Mouse (Mus musculus) CD4-positive, CD25-positive, alpha-beta regulatory T cell, adult 2 months (primary cell): ENCODE data around the gene Mrps16.

ENCODE experiments used
- DNase-seq: peaks from one replicate; pipeline ENCODE4 v3.0.0-alpha.2; 2012; ENCODE audit warnings: low read depth, low spot score

Mrps16 gene

GRCm38 (mm10) chr14:20368271-20368670 lies 25.2 kb downstream of the Mrps16 start:
- DNase-seq = no peak

- DNase-seq = no peak
These were observed 30.2 kb downstream of the Mrps16 start for GRCm38 (mm10) chr14:20363230-20363629.

GRCm38 (mm10) chr14:20347991-20348541 lies 45.4 kb downstream of the Mrps16 start, which contains the start of the genes Ecd and Fam149b:
Ecd (minus strand) TSS chr14:20348121.
Fam149b (plus strand) TSS chr14:20348162.
- peak; percentile 95 for DNase-seq

- DNase-seq = no peak
These were observed 45.9 kb downstream of the Mrps16 start for GRCm38 (mm10) chr14:20347441-20347990.

GRCm38 (mm10) chr14:20345885-20346284 lies 47.5 kb downstream of the Mrps16 start:
- no peak for DNase-seq

GRCm38 (mm10) chr14:20340866-20341265 lies 52.6 kb downstream of the Mrps16 start:
- peak; percentile 75 for DNase-seq

- DNase-seq = peak; percentile 74
These were observed 53.3 kb downstream of the Mrps16 start for GRCm38 (mm10) chr14:20340149-20340548.

- peak; percentile 13 for DNase-seq
These were observed 54.0 kb downstream of the Mrps16 start for GRCm38 (mm10) chr14:20339415-20339814.
